Mouse (Mus musculus) embryonic facial prominence, embryonic 15.5 days (tissue): ENCODE data around the gene B4galt1. TPM values are rescaled to one million over a fixed set of nuclear protein-coding genes. Genes with fewer than 3 reads are reported as not detected.
A peak's percentile ranks its signal among the peaks of the same experiment; 100 is the strongest.

Experiments used
- ATAC-seq: fragments of 200-750 bp; cut with Nextera tagmentation; 2 replicates; pipeline ENCODE4 v1.8.0; 2017; ENCODE audit warnings: low read depth, moderate TSS enrichment; ENCODE audit not compliant: insufficient number of reproducible peaks, low FRiP score, low TSS enrichment
- H3K27ac ChIP-seq: fragments of 300-500 bp; sonication (generic); replicated peaks from 2 replicates; pipeline ENCODE4 v1.5.1; 2015; ENCODE audit warnings: mild to moderate bottlenecking, inconsistent platforms
- H3K27me3 ChIP-seq: fragments of 300-500 bp; sonication (generic); 2 replicates; pipeline ENCODE4 v1.6.1; 2015; ENCODE audit warnings: inconsistent platforms
- H3K36me3 ChIP-seq: fragments of 300-500 bp; sonication (generic); 2 replicates; pipeline ENCODE4 v1.6.1; 2015; ENCODE audit warnings: mild to moderate bottlenecking, inconsistent platforms
- H3K4me1 ChIP-seq: fragments of 300-500 bp; sonication (generic); 2 replicates; pipeline ENCODE4 v1.6.1; 2015; ENCODE audit warnings: inconsistent platforms
- H3K4me2 ChIP-seq: fragments of 300-500 bp; sonication (generic); replicated peaks from 2 replicates; pipeline ENCODE4 v1.6.1; 2015; ENCODE audit warnings: mild to moderate bottlenecking, inconsistent platforms
- H3K4me3 ChIP-seq: fragments of 300-500 bp; sonication (generic); replicated peaks from 2 replicates; pipeline ENCODE4 v1.5.1; 2015; ENCODE audit warnings: mild to moderate bottlenecking, inconsistent platforms
- H3K9ac ChIP-seq: fragments of 300-500 bp; sonication (generic); 2 replicates; pipeline ENCODE4 v1.6.1; 2015; ENCODE audit warnings: inconsistent platforms
- H3K9me3 ChIP-seq: fragments of 300-500 bp; sonication (generic); replicated peaks from 2 replicates; pipeline ENCODE4 v1.6.1; 2016; ENCODE audit warnings: inconsistent platforms
- WGBS: fragments of 180-500 bp; shearing (Covaris S2); methylation state at CpG from one replicate; pipeline ENCODE4 v1.1.7; 2015; 5-methylcytosine and 5-hydroxymethylcytosine counted together
- polyA plus RNA-seq: library from polyadenylated mRNA; unstranded; fragments of >200 nt; fragmentation: Nextera tagmentation; extraction: Ambion mirVana; gene quantifications from 2 replicates; pipeline ENCODE4 v1.2.1, GENCODE M21; 2015

Gene B4galt1
- polyA plus RNA-seq, 1 experiment from 2014 or later = 59.7 TPM

- H3K4me1 ChIP-seq = no peaks in the 10 kb centered on the region
- H3K27ac ChIP-seq = no peak overlapping the region
- no peaks in the 10 kb centered on the region for H3K9me3 ChIP-seq
- no peak overlapping the region for H3K4me3 ChIP-seq
- no peaks in the 10 kb centered on the region for H3K36me3 ChIP-seq
- no peaks in the 10 kb centered on the region for H3K27me3 ChIP-seq
- ATAC-seq = no peak
- no peak overlapping the region for H3K9ac ChIP-seq
- 62% methylated on average over 4 of the region's 4 CpGs for WGBS
- H3K4me2 ChIP-seq = no peak overlapping the region
These were observed 32.1 kb upstream of the B4galt1 start for GRCm38 (mm10) chr4:40885883-40886282.

- Histone ChIP-seq H3K27me3 (no peaks in the 10 kb centered on the region), H3K36me3 (no peaks in the 10 kb centered on the region), H3K27ac (no peak overlapping the region), H3K4me2 (no peak overlapping the region), H3K4me1 (no peaks in the 10 kb centered on the region), H3K9me3 (no peaks in the 10 kb centered on the region), H3K4me3 (no peak overlapping the region), H3K9ac (no peak overlapping the region)
- 74% methylated on average over 2 of the region's 2 CpGs for WGBS
- ATAC-seq = no peak
These were observed 31.3 kb upstream of the B4galt1 start for GRCm38 (mm10) chr4:40885166-40885525.

- WGBS = 73% methylated on average over 12 of the region's 12 CpGs
- ATAC-seq = no peak
- Histone ChIP-seq H3K4me1 (no peaks in the 10 kb centered on the region), H3K4me2 (no peak overlapping the region), H3K36me3 (no peaks in the 10 kb centered on the region), H3K4me3 (no peak overlapping the region), H3K9ac (no peak overlapping the region), H3K27me3 (no peaks in the 10 kb centered on the region), H3K27ac (0 out of 2 replicates have a peak overlapping the region, but pooled peaks have one; percentile 7), H3K9me3 (no peaks in the 10 kb centered on the region)
These were observed 30.7 kb upstream of the B4galt1 start for GRCm38 (mm10) chr4:40884282-40885165.

- Histone ChIP-seq H3K36me3 (no peaks in the 10 kb centered on the region), H3K27me3 (no peaks in the 10 kb centered on the region), H3K9ac (no peak overlapping the region), H3K4me2 (no peak overlapping the region), H3K4me1 (no peaks in the 10 kb centered on the region), H3K9me3 (no peaks in the 10 kb centered on the region), H3K27ac (no peak overlapping the region), H3K4me3 (no peak overlapping the region)
- WGBS = 80% methylated on average over 10 of the region's 10 CpGs
- no peak for ATAC-seq
These were observed 29.4 kb upstream of the B4galt1 start for GRCm38 (mm10) chr4:40883200-40883599.

- WGBS = 66% methylated on average over 5 of the region's 5 CpGs
- Histone ChIP-seq H3K4me1 (peaks cover 50% of the 10 kb centered on the region), H3K27ac (peak overlapping the region; percentile 88), H3K4me3 (no peak overlapping the region), H3K27me3 (no peaks in the 10 kb centered on the region), H3K9ac (no peak overlapping the region), H3K4me2 (peak overlapping the region; percentile 40), H3K36me3 (no peaks in the 10 kb centered on the region), H3K9me3 (no peaks in the 10 kb centered on the region)
- ATAC-seq = no peak
These were observed 23.7 kb upstream of the B4galt1 start for GRCm38 (mm10) chr4:40877528-40877927.

DNA sequence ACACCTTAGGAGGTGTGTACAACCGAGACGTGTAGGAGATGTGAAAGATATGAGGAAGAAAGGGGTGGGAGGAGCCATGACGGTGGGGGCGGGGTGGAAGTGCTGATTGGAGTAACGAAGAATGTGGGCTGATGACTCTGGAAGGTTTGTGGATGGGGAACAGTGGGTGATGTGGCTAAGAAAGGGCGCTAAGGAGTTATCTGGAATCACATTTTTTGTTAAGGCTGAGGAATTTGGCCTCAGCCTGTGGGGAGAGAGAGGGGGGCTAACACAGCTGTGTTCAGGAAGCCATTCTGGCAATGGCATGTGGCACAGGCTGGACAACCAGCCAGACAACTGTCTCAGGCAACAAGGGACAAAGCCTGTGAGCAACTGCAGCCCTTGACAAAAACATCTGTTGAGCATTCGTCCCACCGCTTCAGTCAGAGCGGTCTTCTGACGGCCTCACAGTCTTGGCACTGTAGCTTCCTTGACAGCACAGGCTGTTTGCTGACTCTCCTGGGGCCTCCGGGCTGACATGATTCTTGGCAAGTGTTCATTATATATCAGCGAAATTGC lies 23.1 kb upstream of the B4galt1 start:
- H3K4me2 ChIP-seq = peak overlapping the region; percentile 40
- ATAC-seq = peak; percentile 81
- peaks cover 50% of the 10 kb centered on the region for H3K4me1 ChIP-seq
- H3K27ac ChIP-seq = peak overlapping the region; percentile 88
- no peak overlapping the region for H3K9ac ChIP-seq
- H3K9me3 ChIP-seq = no peaks in the 10 kb centered on the region
- peak overlapping the region; percentile 16 for H3K4me3 ChIP-seq
- no peaks in the 10 kb centered on the region for H3K27me3 ChIP-seq
- WGBS = 17% methylated on average over 12 of the region's 12 CpGs
- H3K36me3 ChIP-seq = no peaks in the 10 kb centered on the region

DNA sequence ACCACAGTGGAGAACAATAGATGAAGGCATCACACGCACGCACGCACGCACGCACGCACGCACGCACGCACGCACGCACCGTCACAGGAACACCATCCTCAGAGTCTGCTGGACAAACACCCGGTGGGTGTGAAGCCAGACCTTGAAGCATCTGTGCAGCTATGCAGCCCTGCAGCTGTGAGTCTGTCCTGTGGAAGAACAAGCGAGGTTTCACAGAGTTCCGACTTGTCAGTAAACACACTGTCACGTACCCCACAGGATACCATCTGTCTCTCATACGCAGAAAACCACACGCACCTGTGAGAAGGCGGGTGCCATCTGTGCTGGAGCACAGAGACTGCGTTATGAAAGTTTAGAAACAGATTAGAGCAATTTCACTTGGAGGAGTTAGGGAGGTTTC lies 22.0 kb upstream of the B4galt1 start:
- no peaks in the 10 kb centered on the region for H3K27me3 ChIP-seq
- H3K4me2 ChIP-seq = no peak overlapping the region
- WGBS = 68% methylated on average over 20 of the region's 20 CpGs
- H3K4me1 ChIP-seq = peaks cover 50% of the 10 kb centered on the region
- H3K27ac ChIP-seq = peak overlapping the region; percentile 88
- ATAC-seq = no peak
- H3K9me3 ChIP-seq = no peaks in the 10 kb centered on the region
- H3K4me3 ChIP-seq = no peak overlapping the region
- H3K36me3 ChIP-seq = no peaks in the 10 kb centered on the region
- no peak overlapping the region for H3K9ac ChIP-seq

DNA sequence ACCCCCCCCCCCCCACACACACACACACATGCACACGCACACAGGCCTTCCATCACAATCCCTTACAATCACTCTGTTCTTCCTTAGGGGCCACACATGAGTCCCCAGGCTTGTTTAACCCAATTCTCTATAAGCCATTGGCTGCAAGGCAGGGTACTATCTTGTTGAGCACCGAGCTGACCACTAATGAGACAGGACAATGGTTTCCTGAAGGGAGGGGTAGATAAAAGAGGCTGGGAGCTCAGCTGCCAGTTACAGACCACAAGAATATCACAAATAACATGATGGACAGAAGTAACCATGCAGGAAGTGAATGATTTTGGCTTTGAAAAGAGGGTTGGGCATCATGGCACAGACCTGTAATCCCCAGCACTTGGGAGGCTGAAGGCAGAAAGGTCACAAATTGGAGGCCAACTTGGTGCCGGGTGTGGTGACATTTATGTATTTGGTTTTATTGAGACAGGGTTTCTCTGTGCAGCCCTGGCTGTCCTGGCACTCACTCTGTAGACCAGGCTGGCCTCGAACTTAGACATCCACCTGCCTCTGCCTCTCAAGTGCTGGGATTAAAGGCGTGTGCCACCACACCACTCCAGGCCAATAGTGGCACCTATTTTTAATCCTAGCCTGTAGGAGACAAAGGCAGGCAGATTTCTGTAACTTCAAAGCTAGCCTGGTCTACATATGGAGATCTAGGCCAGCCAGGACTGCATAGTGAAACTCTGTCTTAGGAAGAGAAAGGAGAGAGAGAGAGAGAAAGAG lies 21.2 kb upstream of the B4galt1 start:
- H3K4me1 ChIP-seq = peaks cover 50% of the 10 kb centered on the region
- H3K4me2 ChIP-seq = no peak overlapping the region
- H3K4me3 ChIP-seq = no peak overlapping the region
- H3K27ac ChIP-seq = 0 out of 2 replicates have a peak overlapping the region, but pooled peaks have one; percentile 11
- no peaks in the 10 kb centered on the region for H3K27me3 ChIP-seq
- WGBS = 81% methylated on average over 5 of the region's 5 CpGs
- no peak for ATAC-seq
- no peak overlapping the region for H3K9ac ChIP-seq
- no peaks in the 10 kb centered on the region for H3K9me3 ChIP-seq
- H3K36me3 ChIP-seq = no peaks in the 10 kb centered on the region

DNA sequence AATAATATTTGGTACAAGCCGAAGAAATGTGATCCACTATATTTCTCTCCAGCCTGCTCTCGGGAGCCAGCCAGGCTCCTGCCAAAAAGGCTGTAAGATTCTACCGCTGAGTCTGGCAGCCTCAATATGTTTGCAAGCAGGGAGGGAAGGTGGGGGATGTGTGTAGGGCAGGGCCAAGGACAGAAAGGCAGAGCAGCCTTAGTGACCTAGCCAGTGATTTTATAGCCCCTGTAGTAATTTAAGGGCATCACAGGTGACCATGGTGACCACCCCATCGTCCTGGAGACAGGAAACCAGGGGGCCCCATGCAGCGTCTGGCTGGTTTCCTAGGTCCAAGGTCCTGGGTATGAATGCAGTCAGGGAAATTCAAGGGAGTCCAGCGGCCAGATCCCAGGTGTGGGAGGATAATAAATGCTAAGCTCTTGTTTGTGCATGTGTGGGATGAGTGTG lies 20.4 kb upstream of the B4galt1 start:
- Histone ChIP-seq H3K4me2 (no peak overlapping the region), H3K9ac (no peak overlapping the region), H3K4me1 (peaks cover 50% of the 10 kb centered on the region), H3K4me3 (no peak overlapping the region), H3K27me3 (no peaks in the 10 kb centered on the region), H3K36me3 (no peaks in the 10 kb centered on the region), H3K27ac (peak overlapping the region; percentile 90), H3K9me3 (no peaks in the 10 kb centered on the region)
- peak; percentile 44; the same call in 1 of the 2 replicates for ATAC-seq
- 25% methylated on average over 6 of the region's 6 CpGs for WGBS

DNA sequence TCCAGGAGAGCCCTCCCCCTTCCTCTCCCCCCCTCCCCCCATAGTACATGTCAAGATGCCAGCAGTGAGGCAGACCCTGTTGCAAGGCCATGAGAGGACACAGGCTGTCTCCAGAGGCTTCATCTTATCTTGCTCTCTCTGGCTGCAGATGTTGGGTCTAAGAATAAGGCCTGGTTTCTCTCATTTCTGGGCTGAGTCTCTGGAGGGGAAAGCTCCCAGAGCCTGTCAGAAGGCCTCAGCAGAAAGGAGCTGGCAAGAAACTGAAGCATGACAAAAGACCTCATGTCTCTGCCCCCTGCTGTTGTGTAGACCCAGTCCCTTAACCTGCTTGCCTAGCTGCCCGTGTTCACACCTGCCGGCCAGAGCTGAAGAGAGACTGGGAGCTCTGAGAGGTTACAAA lies 19.5 kb upstream of the B4galt1 start:
- no peak for ATAC-seq
- Histone ChIP-seq H3K4me2 (no peak overlapping the region), H3K27ac (peak overlapping the region; percentile 90), H3K36me3 (no peaks in the 10 kb centered on the region), H3K4me3 (no peak overlapping the region), H3K9me3 (no peaks in the 10 kb centered on the region), H3K9ac (no peak overlapping the region), H3K4me1 (peaks cover 52% of the 10 kb centered on the region), H3K27me3 (no peaks in the 10 kb centered on the region)
- WGBS = 53% methylated on average over 2 of the region's 2 CpGs

DNA sequence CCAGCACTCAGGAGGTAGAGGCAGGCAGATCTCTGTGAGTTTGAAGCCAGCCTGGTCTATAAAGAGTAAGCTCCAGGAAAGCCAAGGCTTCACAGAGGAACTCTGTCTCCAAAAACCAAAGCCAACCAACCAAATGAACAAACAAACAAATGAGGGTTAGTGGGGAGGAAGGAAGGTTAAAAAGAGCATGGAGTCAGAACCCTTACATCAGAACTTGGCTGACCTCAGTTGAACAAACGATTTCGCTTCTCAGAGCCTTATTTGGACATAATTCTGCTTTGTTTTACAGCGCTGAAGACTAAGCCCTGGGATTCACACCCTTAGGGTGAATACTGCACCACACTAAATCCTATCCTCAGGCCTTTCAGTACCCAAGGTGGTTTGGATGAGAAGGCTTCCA lies 18.3 kb upstream of the B4galt1 start:
- H3K4me2 ChIP-seq = no peak overlapping the region
- no peak overlapping the region for H3K9ac ChIP-seq
- H3K4me1 ChIP-seq = peaks cover 44% of the 10 kb centered on the region
- H3K9me3 ChIP-seq = no peaks in the 10 kb centered on the region
- H3K27ac ChIP-seq = no peak overlapping the region
- WGBS = 82% methylated on average over 3 of the region's 3 CpGs
- H3K4me3 ChIP-seq = no peak overlapping the region
- H3K27me3 ChIP-seq = no peaks in the 10 kb centered on the region
- no peaks in the 10 kb centered on the region for H3K36me3 ChIP-seq
- ATAC-seq = no peak
